Mouse (Mus musculus) myocyte (in vitro differentiated cells): ENCODE results near the gene Pin1. TPM values are rescaled to one million over a fixed set of nuclear protein-coding genes. Genes with fewer than 3 reads are reported as not detected.

Experiments
- H3K27me3 ChIP-seq: one replicate; pipeline ENCODE4 v1.6.1; 2011; ENCODE audit not compliant: control insufficient read depth, insufficient read depth, insufficient read length
- H3K36me3 ChIP-seq: one replicate; pipeline ENCODE4 v1.6.1; 2011; ENCODE audit not compliant: control insufficient read depth, insufficient read depth
- H3K4me2 ChIP-seq: one replicate; pipeline ENCODE4 v1.6.1; 2011; ENCODE audit warnings: low read depth, control low read depth
- H3K4me3 ChIP-seq: one replicate; pipeline ENCODE4 v1.5.1; 2011; ENCODE audit warnings: mild to moderate bottlenecking, control low read depth, moderate library complexity
- H3K79me2 ChIP-seq: one replicate; pipeline ENCODE4 v1.6.1; 2011; ENCODE audit not compliant: control insufficient read depth, insufficient read depth
- H3ac ChIP-seq: one replicate; pipeline ENCODE4 v1.6.1; 2011; ENCODE audit not compliant: control insufficient read depth, insufficient read length
- CEBPB ChIP-seq: IDR thresholded peaks from 2 replicates; pipeline ENCODE4 v1.6.1; 2011; ENCODE audit warnings: mild to moderate bottlenecking, moderate library complexity; ENCODE audit not compliant: poor library complexity, insufficient read depth, severe bottlenecking
- E2F4 ChIP-seq: IDR thresholded peaks from one replicate; pipeline ENCODE4 v1.6.1; 2011; ENCODE audit warnings: mild to moderate bottlenecking, control low read depth, moderate library complexity; ENCODE audit not compliant: insufficient read depth
- MAX ChIP-seq: IDR thresholded peaks from one replicate; pipeline ENCODE4 v1.6.1; 2011; ENCODE audit warnings: low read depth, mild to moderate bottlenecking, control low read depth
- REST ChIP-seq: IDR thresholded peaks from one replicate; pipeline ENCODE4 v1.6.1; 2011; ENCODE audit warnings: mild to moderate bottlenecking, control low read depth, moderate library complexity; ENCODE audit not compliant: insufficient read depth, insufficient read length
- TCF3 ChIP-seq: IDR thresholded peaks from one replicate; pipeline ENCODE4 v1.6.1; 2011; ENCODE audit warnings: low read depth, control low read depth; ENCODE audit not compliant: insufficient read length
- USF1 ChIP-seq: IDR thresholded peaks from one replicate; pipeline ENCODE4 v1.6.1; 2011; ENCODE audit warnings: low read depth, mild to moderate bottlenecking, control low read depth, moderate library complexity
- polyA plus RNA-seq: library from polyadenylated mRNA; unstranded; fragments of >200 nt; fragmentation: generic; extraction: Trizol; gene quantifications from one replicate; pipeline ENCODE4 v1.2.1, GENCODE M21; 2012; ENCODE audit warnings: missing spikeins

Gene Pin1
- polyA plus RNA-seq, 1 experiment = 36.8 TPM

GRCm38 (mm10) chr9:20713478-20713987 is 61.6 kb downstream of the Pin1 start:
- Histone ChIP-seq H3K4me3 (no peak overlapping the region), H3K4me2 (no peak overlapping the region), H3K27me3 (peaks cover 14% of the 10 kb centered on the region), H3K36me3 (no peaks in the 10 kb centered on the region), H3K79me2 (no peaks in the 10 kb centered on the region), H3ac (no peak overlapping the region)
- TF ChIP-seq TCF3 = no peak
- TF ChIP-seq USF1 = no peak
- TF ChIP-seq REST = no peak

- no peak overlapping the region for H3K4me2 ChIP-seq
- no peak overlapping the region for H3ac ChIP-seq
- H3K79me2 ChIP-seq = no peaks in the 10 kb centered on the region
- no peaks in the 10 kb centered on the region for H3K36me3 ChIP-seq
- TF ChIP-seq USF1 (no peak), CEBPB (no peak), MAX (no peak), E2F4 (no peak)
- H3K27me3 ChIP-seq = peaks cover 14% of the 10 kb centered on the region
- no peak overlapping the region for H3K4me3 ChIP-seq
Measured at GRCm38 (mm10) chr9:20715332-20715731, 63.4 kb downstream of the Pin1 start.

Other genes with a start within 250 kb of the Pin1 start
- 2.0 TPM for gene Zfp26, start 191.9 kb upstream of the Pin1 start, polyA plus RNA-seq
- 5.5 TPM for gene Zfp426, start 159.3 kb upstream of the Pin1 start, polyA plus RNA-seq
- 5.8 TPM for gene Zfp266, start 130.7 kb upstream of the Pin1 start, polyA plus RNA-seq
- 1.7 TPM for gene Zfp846, start 70.8 kb upstream of the Pin1 start, polyA plus RNA-seq
- gene Ubl5, start 9.2 kb upstream of the Pin1 start, polyA plus RNA-seq = 762 TPM
- gene Fbxl12, start 7.3 kb upstream of the Pin1 start, polyA plus RNA-seq = 10.6 TPM
- gene Olfm2, start 94.3 kb downstream of the Pin1 start, polyA plus RNA-seq = 0.11 TPM
- 70.3 TPM for gene Col5a3, start 163.0 kb downstream of the Pin1 start, polyA plus RNA-seq
- gene Rdh8, start 166.4 kb downstream of the Pin1 start, polyA plus RNA-seq = not detected
- gene A230050P20Rik, start 216.5 kb downstream of the Pin1 start, polyA plus RNA-seq = 4.6 TPM
- 12.6 TPM for gene Angptl6, start 227.6 kb downstream of the Pin1 start, polyA plus RNA-seq
- 44.3 TPM for gene Ppan, start 236.1 kb downstream of the Pin1 start, polyA plus RNA-seq
- 202 TPM for gene Eif3g, start 246.5 kb downstream of the Pin1 start, polyA plus RNA-seq